Mouse (Mus musculus) kidney, adult 2 months (tissue): ENCODE results near the gene Pcsk6. TPM values are rescaled to one million over a fixed set of nuclear protein-coding genes. Genes with fewer than 3 reads are reported as not detected.

Source experiments
- DNase-seq: peaks from one replicate; pipeline ENCODE4 v3.0.0; 2021
- H3K27ac ChIP-seq: fragments of 200-500 bp; 2 replicates; pipeline ENCODE4 v1.5.1; 2012; ENCODE audit warnings: low read depth, low read length, control low read depth, inconsistent platforms; ENCODE audit not compliant: insufficient read depth
- H3K27me3 ChIP-seq: fragments of 200-500 bp; replicated peaks from 2 replicates; pipeline ENCODE4 v1.6.1; 2012; ENCODE audit warnings: mild to moderate bottlenecking, moderate library complexity, low read length, inconsistent platforms; ENCODE audit not compliant: control insufficient read depth, insufficient read depth
- H3K36me3 ChIP-seq: fragments of 200-500 bp; 2 replicates; pipeline ENCODE4 v1.6.1; 2012; ENCODE audit warnings: mild to moderate bottlenecking, moderate library complexity, low read length, inconsistent platforms; ENCODE audit not compliant: control insufficient read depth, insufficient read depth
- H3K4me1 ChIP-seq: fragments of 200-500 bp; 2 replicates; pipeline ENCODE4 v1.6.1; 2011; ENCODE audit warnings: low read length; ENCODE audit not compliant: control insufficient read depth, insufficient read depth
- H3K4me3 ChIP-seq: fragments of 200-500 bp; 2 replicates; pipeline ENCODE4 v1.5.1; 2011; ENCODE audit warnings: mild to moderate bottlenecking, low read depth, low read length, control low read depth; ENCODE audit not compliant: insufficient read depth
- CTCF ChIP-seq: fragments of 200-500 bp; conservative IDR thresholded peaks from 2 replicates; pipeline ENCODE4 v1.5.1; 2011; ENCODE audit warnings: low read depth, mild to moderate bottlenecking, control low read depth, low read length, moderate library complexity, mixed read lengths; ENCODE audit not compliant: insufficient read depth, insufficient read length
- POLR2A ChIP-seq: fragments of 200-500 bp; IDR thresholded peaks from one replicate; pipeline ENCODE4 v1.6.1; 2011; ENCODE audit warnings: low read depth, low read length, control low read depth
- WGBS: fragments of 180-500 bp; shearing (Covaris S2); methylation state at CpG from one replicate; pipeline ENCODE4 v1.1.7; 2018; 5-methylcytosine and 5-hydroxymethylcytosine counted together
- polyA plus RNA-seq: library from polyadenylated mRNA; depleted of rRNA; stranded (reverse); fragments of >200 nt; gene quantifications from 2 replicates; pipeline ENCODE4 v1.2.3, GENCODE M21; 2012

Pcsk6 gene
- polyA plus RNA-seq, 1 experiment: 25.0 TPM

GRCm38 (mm10) chr7:65902471-65903180 lies 41.1 kb downstream of the Pcsk6 start:
- H3K36me3 ChIP-seq: no peaks in the 10 kb centered on the region
- H3K27ac ChIP-seq: no peak overlapping the region
- no peaks in the 10 kb centered on the region for H3K27me3 ChIP-seq
- TF ChIP-seq CTCF: no peak
- TF ChIP-seq POLR2A: no peak
- no peaks in the 10 kb centered on the region for H3K4me1 ChIP-seq
- no peak overlapping the region for H3K4me3 ChIP-seq
- 33% methylated on average over 13 of the region's 13 CpGs for WGBS
- DNase-seq: peak; percentile 41

- no peak overlapping the region for H3K27ac ChIP-seq
- H3K4me1 ChIP-seq: no peaks in the 10 kb centered on the region
- no peak for DNase-seq
- no peak for TF ChIP-seq CTCF
- TF ChIP-seq POLR2A: no peak
- 86% methylated on average over 6 of the region's 6 CpGs for WGBS
- H3K27me3 ChIP-seq: no peaks in the 10 kb centered on the region
- no peak overlapping the region for H3K4me3 ChIP-seq
- no peaks in the 10 kb centered on the region for H3K36me3 ChIP-seq
These were observed 41.9 kb downstream of the Pcsk6 start for GRCm38 (mm10) chr7:65903456-65903855.

- H3K4me1 ChIP-seq: no peaks in the 10 kb centered on the region
- no peak overlapping the region for H3K4me3 ChIP-seq
- DNase-seq: no peak
- 79% methylated on average over 9 of the region's 9 CpGs for WGBS
- no peak overlapping the region for H3K27ac ChIP-seq
- no peak for TF ChIP-seq CTCF
- no peak for TF ChIP-seq POLR2A
- H3K27me3 ChIP-seq: no peaks in the 10 kb centered on the region
- H3K36me3 ChIP-seq: no peaks in the 10 kb centered on the region
These were observed 45.2 kb downstream of the Pcsk6 start for GRCm38 (mm10) chr7:65906528-65907272.

- Histone ChIP-seq H3K4me3 (no peak overlapping the region), H3K27ac (no peak overlapping the region), H3K36me3 (no peaks in the 10 kb centered on the region), H3K27me3 (no peaks in the 10 kb centered on the region), H3K4me1 (no peaks in the 10 kb centered on the region)
- peak; percentile 11 for DNase-seq
- 67% methylated on average over 12 of the region's 12 CpGs for WGBS
- TF ChIP-seq POLR2A (no peak), CTCF (no peak)
These were observed 48.0 kb downstream of the Pcsk6 start for GRCm38 (mm10) chr7:65909343-65910127.

GRCm38 (mm10) chr7:65913088-65913610 lies 51.6 kb downstream of the Pcsk6 start:
- no peak for DNase-seq
- H3K27ac ChIP-seq: no peak overlapping the region
- H3K27me3 ChIP-seq: no peaks in the 10 kb centered on the region
- H3K4me1 ChIP-seq: no peaks in the 10 kb centered on the region
- no peaks in the 10 kb centered on the region for H3K36me3 ChIP-seq
- WGBS: 73% methylated on average over 3 of the region's 3 CpGs
- TF ChIP-seq POLR2A (no peak), CTCF (no peak)
- H3K4me3 ChIP-seq: no peak overlapping the region

GRCm38 (mm10) chr7:65914761-65915301 lies 53.3 kb downstream of the Pcsk6 start:
- no peak overlapping the region for H3K27ac ChIP-seq
- TF ChIP-seq CTCF (no peak), POLR2A (no peak)

More at GRCm38 (mm10) chr7:65914761-65915301, 53.3 kb downstream of the Pcsk6 start:
- no peak overlapping the region for H3K4me3 ChIP-seq
- no peak for DNase-seq
- H3K36me3 ChIP-seq: no peaks in the 10 kb centered on the region
- H3K27me3 ChIP-seq: no peaks in the 10 kb centered on the region
- H3K4me1 ChIP-seq: no peaks in the 10 kb centered on the region
- WGBS: 52% methylated on average over 11 of the region's 11 CpGs
